Mouse (Mus musculus): ENCODE results near the gene Kcnb1. TPM values are rescaled to one million over a fixed set of nuclear protein-coding genes. Genes with fewer than 3 reads are reported as not detected.

The Kcnb1 gene
- polyA plus RNA-seq, 1 experiment from 2014 or later = 1.1 TPM

- H3K9me3 ChIP-seq (ENCODE audit: control insufficient read depth, low read length) = no peaks in the 10 kb centered on the region; the same call in 1 of the 2 replicates
- 59% methylated on average over 10 of the region's 10 CpGs for WGBS
- no peak for ATAC-seq
Observed at GRCm38 (mm10) chr2:167177231-167177641, 12.7 kb downstream of the Kcnb1 start.

DNA sequence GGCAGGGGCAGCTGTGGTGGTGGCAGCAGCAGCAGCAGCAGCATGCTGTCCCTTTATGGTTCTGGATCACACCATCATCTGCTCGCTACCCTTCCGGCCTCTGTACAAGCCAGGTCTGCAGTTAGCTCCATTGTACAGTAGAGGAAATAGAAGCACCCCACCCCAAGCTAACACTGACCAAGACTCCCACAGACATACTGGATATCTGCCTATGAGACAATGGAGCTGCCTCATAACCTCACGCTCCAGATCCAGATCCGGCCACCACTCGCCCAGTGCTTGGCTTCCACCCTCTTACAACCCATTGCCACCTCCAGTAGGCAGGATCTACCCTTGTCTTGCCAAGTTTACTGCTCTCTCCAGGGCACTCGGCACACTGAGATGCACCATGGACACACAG, 14.7 kb downstream of the Kcnb1 start:
- Histone ChIP-seq H3K9ac (ENCODE audit: low read depth, low read length) (no peak overlapping the region), H3K4me1 (ENCODE audit: control insufficient read depth, insufficient read depth, low read length) (no peaks in the 10 kb centered on the region), H3K36me3 (ENCODE audit: control insufficient read depth, insufficient read depth, low read length) (no peaks in the 10 kb centered on the region), H3K9me3 (ENCODE audit: control insufficient read depth, low read length) (no peaks in the 10 kb centered on the region; the same call in 1 of the 2 replicates), H3K4me2 (ENCODE audit: low read depth, low read length) (no peak overlapping the region), H3K27ac (ENCODE audit: low read length) (no peak overlapping the region), H3K4me3 (ENCODE audit: low read length) (no peak overlapping the region), H3K27me3 (replicated peaks; ENCODE audit: control insufficient read depth, insufficient read depth, low read length) (no peaks in the 10 kb centered on the region)
- ATAC-seq = no peak
- 86% methylated on average over 6 of the region's 6 CpGs for WGBS

More at GRCm38 (mm10) chr2:167177231-167177641, 12.7 kb downstream of the Kcnb1 start:
- Histone ChIP-seq H3K4me1 (ENCODE audit: control insufficient read depth, insufficient read depth, low read length) (no peaks in the 10 kb centered on the region), H3K9ac (ENCODE audit: low read depth, low read length) (no peak overlapping the region), H3K27me3 (replicated peaks; ENCODE audit: control insufficient read depth, insufficient read depth, low read length) (no peaks in the 10 kb centered on the region), H3K36me3 (ENCODE audit: control insufficient read depth, insufficient read depth, low read length) (no peaks in the 10 kb centered on the region), H3K4me2 (ENCODE audit: low read depth, low read length) (no peak overlapping the region), H3K27ac (ENCODE audit: low read length) (no peak overlapping the region), H3K4me3 (ENCODE audit: low read length) (no peak overlapping the region)

GRCm38 (mm10) chr2:167173051-167173875, 16.7 kb downstream of the Kcnb1 start:
- no peak overlapping the region for H3K4me3 ChIP-seq (ENCODE audit: low read length)
- peak; percentile 76 for ATAC-seq
- peak overlapping the region; percentile 68 for H3K27ac ChIP-seq (ENCODE audit: low read length)
- no peaks in the 10 kb centered on the region; the same call in 1 of the 2 replicates for H3K9me3 ChIP-seq (ENCODE audit: control insufficient read depth, low read length)
- H3K36me3 ChIP-seq (ENCODE audit: control insufficient read depth, insufficient read depth, low read length) = no peaks in the 10 kb centered on the region
- no peak overlapping the region for H3K9ac ChIP-seq (ENCODE audit: low read depth, low read length)
- H3K4me1 ChIP-seq (ENCODE audit: control insufficient read depth, insufficient read depth, low read length) = peaks cover 5% of the 10 kb centered on the region; the same call in 1 of the 2 replicates
- H3K4me2 ChIP-seq (ENCODE audit: low read depth, low read length) = no peak overlapping the region
- 72% methylated on average over 5 of the region's 5 CpGs for WGBS
- H3K27me3 ChIP-seq (replicated peaks; ENCODE audit: control insufficient read depth, insufficient read depth, low read length) = no peaks in the 10 kb centered on the region

DNA sequence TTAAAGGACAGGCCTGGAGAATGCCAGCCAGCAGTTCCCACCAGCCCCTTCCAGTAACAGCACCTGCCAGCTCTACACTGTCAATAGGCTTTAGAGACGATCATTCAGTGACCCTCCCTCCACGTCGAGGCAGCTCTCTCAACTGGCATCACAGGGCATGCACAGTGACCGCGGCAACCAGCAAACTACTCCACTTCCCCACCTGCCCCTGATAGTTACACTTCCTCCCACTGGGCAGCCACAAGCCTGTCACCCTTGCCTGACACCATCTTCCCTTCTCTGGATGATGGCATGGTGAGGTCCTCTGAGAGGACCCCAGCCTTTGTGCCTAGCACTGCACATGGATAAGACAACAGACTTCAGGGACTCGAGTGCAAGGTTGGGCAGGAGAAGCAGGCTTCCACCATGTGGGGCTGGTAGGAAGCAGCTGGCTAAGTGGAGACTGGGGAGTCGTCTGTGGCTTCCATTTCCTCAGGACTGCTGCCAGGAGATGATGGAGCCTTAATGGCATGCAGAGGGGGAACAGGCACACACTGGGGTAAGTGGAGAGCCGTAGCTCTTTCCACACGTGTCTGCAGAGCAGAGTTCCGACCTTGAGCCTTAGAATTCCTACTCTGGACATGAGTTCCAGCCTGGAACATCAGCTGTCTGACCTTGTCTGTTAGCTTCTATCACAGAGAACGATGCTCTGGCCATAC, 22.3 kb downstream of the Kcnb1 start:
- ATAC-seq = peak; percentile 68; the same call in 1 of the 2 replicates
- Histone ChIP-seq H3K4me3 (ENCODE audit: low read length) (no peak overlapping the region), H3K27me3 (replicated peaks; ENCODE audit: control insufficient read depth, insufficient read depth, low read length) (no peaks in the 10 kb centered on the region), H3K4me2 (ENCODE audit: low read depth, low read length) (no peak overlapping the region), H3K9me3 (ENCODE audit: control insufficient read depth, low read length) (no peaks in the 10 kb centered on the region; the same call in 1 of the 2 replicates), H3K9ac (ENCODE audit: low read depth, low read length) (no peak overlapping the region), H3K27ac (ENCODE audit: low read length) (no peak overlapping the region), H3K4me1 (ENCODE audit: control insufficient read depth, insufficient read depth, low read length) (peaks cover 18% of the 10 kb centered on the region; the same call in 1 of the 2 replicates), H3K36me3 (ENCODE audit: control insufficient read depth, insufficient read depth, low read length) (no peaks in the 10 kb centered on the region)
- WGBS = 42% methylated on average over 11 of the region's 11 CpGs

DNA sequence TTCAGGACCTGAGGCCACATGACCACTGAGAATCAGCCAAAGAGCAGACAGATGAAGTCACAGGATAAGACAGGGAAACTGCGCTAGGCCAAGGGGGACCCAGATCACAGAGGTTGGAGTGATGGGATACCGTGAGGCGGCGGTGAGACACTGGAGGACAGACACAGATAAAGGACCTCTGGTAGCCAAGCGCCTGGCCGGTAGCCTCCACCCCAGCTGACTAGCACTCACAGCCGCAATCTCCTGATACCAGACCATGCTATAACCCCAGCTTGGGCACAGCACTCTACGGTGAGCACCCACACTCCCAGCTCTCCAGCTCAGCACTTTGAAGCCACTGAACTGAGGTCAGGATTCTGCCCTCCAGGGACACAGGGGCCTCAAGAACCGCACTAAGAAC, 26.4 kb downstream of the Kcnb1 start:
- Histone ChIP-seq H3K4me2 (ENCODE audit: low read depth, low read length) (no peak overlapping the region), H3K9me3 (ENCODE audit: control insufficient read depth, low read length) (no peaks in the 10 kb centered on the region), H3K4me1 (ENCODE audit: control insufficient read depth, insufficient read depth, low read length) (peaks cover 16% of the 10 kb centered on the region; the same call in 1 of the 2 replicates), H3K4me3 (ENCODE audit: low read length) (no peak overlapping the region), H3K27ac (ENCODE audit: low read length) (no peak overlapping the region), H3K27me3 (replicated peaks; ENCODE audit: control insufficient read depth, insufficient read depth, low read length) (no peaks in the 10 kb centered on the region), H3K36me3 (ENCODE audit: control insufficient read depth, insufficient read depth, low read length) (no peaks in the 10 kb centered on the region), H3K9ac (ENCODE audit: low read depth, low read length) (no peak overlapping the region)
- no peak for ATAC-seq
- 70% methylated on average over 9 of the region's 9 CpGs for WGBS

GRCm38 (mm10) chr2:167163134-167163533, 26.8 kb downstream of the Kcnb1 start:
- 92% methylated on average over 10 of the region's 10 CpGs for WGBS
- ATAC-seq = no peak
- H3K27ac ChIP-seq (ENCODE audit: low read length) = no peak overlapping the region

GRCm38 (mm10) chr2:167162516-167163021, 27.4 kb downstream of the Kcnb1 start:
- no peaks in the 10 kb centered on the region for H3K9me3 ChIP-seq (ENCODE audit: control insufficient read depth, low read length)
- H3K4me3 ChIP-seq (ENCODE audit: low read length) = no peak overlapping the region
- H3K4me2 ChIP-seq (ENCODE audit: low read depth, low read length) = no peak overlapping the region
- peaks cover 11% of the 10 kb centered on the region; the same call in 1 of the 2 replicates for H3K4me1 ChIP-seq (ENCODE audit: control insufficient read depth, insufficient read depth, low read length)
- 59% methylated on average over 10 of the region's 10 CpGs for WGBS
- no peaks in the 10 kb centered on the region for H3K36me3 ChIP-seq (ENCODE audit: control insufficient read depth, insufficient read depth, low read length)
- no peaks in the 10 kb centered on the region for H3K27me3 ChIP-seq (replicated peaks; ENCODE audit: control insufficient read depth, insufficient read depth, low read length)
- no peak for ATAC-seq
- H3K9ac ChIP-seq (ENCODE audit: low read depth, low read length) = no peak overlapping the region
- H3K27ac ChIP-seq (ENCODE audit: low read length) = no peak overlapping the region

More at GRCm38 (mm10) chr2:167163134-167163533, 26.8 kb downstream of the Kcnb1 start:
- H3K4me3 ChIP-seq (ENCODE audit: low read length) = no peak overlapping the region
- no peak overlapping the region for H3K4me2 ChIP-seq (ENCODE audit: low read depth, low read length)
- no peaks in the 10 kb centered on the region for H3K27me3 ChIP-seq (replicated peaks; ENCODE audit: control insufficient read depth, insufficient read depth, low read length)
- no peaks in the 10 kb centered on the region for H3K9me3 ChIP-seq (ENCODE audit: control insufficient read depth, low read length)
- H3K9ac ChIP-seq (ENCODE audit: low read depth, low read length) = no peak overlapping the region
- H3K4me1 ChIP-seq (ENCODE audit: control insufficient read depth, insufficient read depth, low read length) = peaks cover 11% of the 10 kb centered on the region; the same call in 1 of the 2 replicates
- H3K36me3 ChIP-seq (ENCODE audit: control insufficient read depth, insufficient read depth, low read length) = no peaks in the 10 kb centered on the region

DNA sequence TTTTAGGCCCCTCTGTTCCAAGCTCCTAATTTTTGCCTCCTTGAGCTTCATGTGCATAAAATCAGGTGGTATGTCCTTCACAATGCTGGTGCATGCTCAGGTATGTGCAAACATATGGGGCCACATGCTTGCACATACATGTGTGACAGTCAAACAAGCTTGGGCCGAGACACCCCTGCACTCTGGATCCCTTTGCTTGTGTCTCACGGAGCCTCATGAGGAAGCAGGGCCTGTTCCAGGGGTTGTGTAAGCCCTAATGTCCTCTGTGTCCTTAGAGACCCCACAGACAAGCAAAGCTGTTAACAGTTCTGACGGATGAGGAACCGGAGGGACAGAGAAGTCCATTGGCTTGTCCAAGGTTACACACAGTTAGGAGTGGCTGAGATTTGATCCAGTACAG, 30.2 kb downstream of the Kcnb1 start:
- H3K36me3 ChIP-seq (ENCODE audit: control insufficient read depth, insufficient read depth, low read length) = no peaks in the 10 kb centered on the region
- no peaks in the 10 kb centered on the region for H3K9me3 ChIP-seq (ENCODE audit: control insufficient read depth, low read length)
- no peak for ATAC-seq
- WGBS = 92% methylated on average over 4 of the region's 4 CpGs
- H3K4me3 ChIP-seq (ENCODE audit: low read length) = no peak overlapping the region
- no peak overlapping the region for H3K9ac ChIP-seq (ENCODE audit: low read depth, low read length)
- H3K4me2 ChIP-seq (ENCODE audit: low read depth, low read length) = no peak overlapping the region
- no peaks in the 10 kb centered on the region for H3K27me3 ChIP-seq (replicated peaks; ENCODE audit: control insufficient read depth, insufficient read depth, low read length)
- H3K27ac ChIP-seq (ENCODE audit: low read length) = no peak overlapping the region
- H3K4me1 ChIP-seq (ENCODE audit: control insufficient read depth, insufficient read depth, low read length) = peaks cover 12% of the 10 kb centered on the region; the same call in 1 of the 2 replicates

- Histone ChIP-seq H3K36me3 (ENCODE audit: control insufficient read depth, insufficient read depth, low read length) (no peaks in the 10 kb centered on the region), H3K9me3 (ENCODE audit: control insufficient read depth, low read length) (no peaks in the 10 kb centered on the region)
Observed at GRCm38 (mm10) chr2:167158780-167159179, 31.2 kb downstream of the Kcnb1 start.

More at GRCm38 (mm10) chr2:167158780-167159179, 31.2 kb downstream of the Kcnb1 start:
- Histone ChIP-seq H3K4me1 (ENCODE audit: control insufficient read depth, insufficient read depth, low read length) (0 out of 2 replicates have a peak, but pooled peaks cover 7% of the 10 kb centered on the region), H3K27me3 (replicated peaks; ENCODE audit: control insufficient read depth, insufficient read depth, low read length) (no peaks in the 10 kb centered on the region), H3K9ac (ENCODE audit: low read depth, low read length) (no peak overlapping the region), H3K4me2 (ENCODE audit: low read depth, low read length) (no peak overlapping the region), H3K4me3 (ENCODE audit: low read length) (no peak overlapping the region), H3K27ac (ENCODE audit: low read length) (no peak overlapping the region)
- ATAC-seq = no peak
- 76% methylated on average over 5 of the region's 5 CpGs for WGBS

Data from intestine, embryonic 16.5 days (tissue).